Mouse (Mus musculus): ENCODE data around the gene Opn5. TPM values are rescaled to one million over a fixed set of nuclear protein-coding genes. Genes with fewer than 3 reads are reported as not detected.

Opn5 gene
- polyA plus RNA-seq, 1 experiment = not detected

- TF ChIP-seq CTCF (IDR thresholded peaks at IDR 0.05; ENCODE audit: extremely low read depth, insufficient read length, insufficient replicate concordance, low read depth, low read length) (no peak), POLR2A (IDR thresholded peaks at IDR 0.05; ENCODE audit: low read depth, low read length) (no peak)
- H3K27ac ChIP-seq (ENCODE audit: insufficient read depth, low read depth, low read length) = no peak overlapping the region
- H3K4me1 ChIP-seq (ENCODE audit: control insufficient read depth, insufficient read depth, insufficient read length, low read length) = no peaks in the 10 kb centered on the region
- no peaks in the 10 kb centered on the region for H3K27me3 ChIP-seq (ENCODE audit: control insufficient read depth, insufficient read depth, low read length)
- no peaks in the 10 kb centered on the region for H3K36me3 ChIP-seq (ENCODE audit: control insufficient read depth, insufficient read depth, low read length)
- 70% methylated on average over 8 of the region's 8 CpGs for WGBS
- H3K4me3 ChIP-seq (ENCODE audit: low read depth, low read length) = no peak overlapping the region
These were observed 37.4 kb downstream of the Opn5 start for GRCm38 (mm10) chr17:42573786-42574185.

- TF ChIP-seq CTCF (IDR thresholded peaks at IDR 0.05; ENCODE audit: extremely low read depth, insufficient read length, insufficient replicate concordance, low read depth, low read length) (no peak), POLR2A (IDR thresholded peaks at IDR 0.05; ENCODE audit: low read depth, low read length) (no peak)
- no peak overlapping the region for H3K4me3 ChIP-seq (ENCODE audit: low read depth, low read length)
- no peaks in the 10 kb centered on the region for H3K27me3 ChIP-seq (ENCODE audit: control insufficient read depth, insufficient read depth, low read length)
- no peak overlapping the region for H3K27ac ChIP-seq (ENCODE audit: insufficient read depth, low read depth, low read length)
- no peaks in the 10 kb centered on the region for H3K4me1 ChIP-seq (ENCODE audit: control insufficient read depth, insufficient read depth, insufficient read length, low read length)
- 94% methylated on average over 2 of the region's 2 CpGs for WGBS
- H3K36me3 ChIP-seq (ENCODE audit: control insufficient read depth, insufficient read depth, low read length) = no peaks in the 10 kb centered on the region
These were observed 61.6 kb downstream of the Opn5 start for GRCm38 (mm10) chr17:42549578-42549977.

- Histone ChIP-seq H3K27ac (ENCODE audit: insufficient read depth, low read depth, low read length) (no peak overlapping the region), H3K27me3 (ENCODE audit: control insufficient read depth, insufficient read depth, low read length) (no peaks in the 10 kb centered on the region), H3K36me3 (ENCODE audit: control insufficient read depth, insufficient read depth, low read length) (no peaks in the 10 kb centered on the region), H3K4me3 (ENCODE audit: low read depth, low read length) (no peak overlapping the region), H3K4me1 (ENCODE audit: control insufficient read depth, insufficient read depth, insufficient read length, low read length) (no peaks in the 10 kb centered on the region)
- WGBS = 68% methylated on average over 5 of the region's 5 CpGs
- TF ChIP-seq POLR2A (IDR thresholded peaks at IDR 0.05; ENCODE audit: low read depth, low read length) (no peak), CTCF (IDR thresholded peaks at IDR 0.05; ENCODE audit: extremely low read depth, insufficient read length, insufficient replicate concordance, low read depth, low read length) (no peak)
These were observed 81.0 kb downstream of the Opn5 start for GRCm38 (mm10) chr17:42530147-42530546.

- WGBS = 74% methylated on average over 9 of the region's 9 CpGs
- Histone ChIP-seq H3K27ac (ENCODE audit: insufficient read depth, low read depth, low read length) (no peak overlapping the region), H3K4me1 (ENCODE audit: control insufficient read depth, insufficient read depth, insufficient read length, low read length) (no peaks in the 10 kb centered on the region), H3K27me3 (ENCODE audit: control insufficient read depth, insufficient read depth, low read length) (no peaks in the 10 kb centered on the region), H3K36me3 (ENCODE audit: control insufficient read depth, insufficient read depth, low read length) (no peaks in the 10 kb centered on the region), H3K4me3 (ENCODE audit: low read depth, low read length) (no peak overlapping the region)
- TF ChIP-seq CTCF (IDR thresholded peaks at IDR 0.05; ENCODE audit: extremely low read depth, insufficient read length, insufficient replicate concordance, low read depth, low read length) (no peak), POLR2A (IDR thresholded peaks at IDR 0.05; ENCODE audit: low read depth, low read length) (no peak)
These were observed 101.6 kb downstream of the Opn5 start for GRCm38 (mm10) chr17:42509356-42510262.

Other genes with a start within 250 kb of the Opn5 start
- gene Adgrf4, start 80.9 kb upstream of the Opn5 start, polyA plus RNA-seq (2012; rRNA removed) = 0.04 TPM in 1 of 2 replicates, not detected in the other
- gene Adgrf2, start 130.8 kb upstream of the Opn5 start, polyA plus RNA-seq (2012; rRNA removed) = 0.05 and 0.06 TPM in 2 replicates